ENCODE assay signal across 8 mouse cellular contexts in the genomic region with DNA sequence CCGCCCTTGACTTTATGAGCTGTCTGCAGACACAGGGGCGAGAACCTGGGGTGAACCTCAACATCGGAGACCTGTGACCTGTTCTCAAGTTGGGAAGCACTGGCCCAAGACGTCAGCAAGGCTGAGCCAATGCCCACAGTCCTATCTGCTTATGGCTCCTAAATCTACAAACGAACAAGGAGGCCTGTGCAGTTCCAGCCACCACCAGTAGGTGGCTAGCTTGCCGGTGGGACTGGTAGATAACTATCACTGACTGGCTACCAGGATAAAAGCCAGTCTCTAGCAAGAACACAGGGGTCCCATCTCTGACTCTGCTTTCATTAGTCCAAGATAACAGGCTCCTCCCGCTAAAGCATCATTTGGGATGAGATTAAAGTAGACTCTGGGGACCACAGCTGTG.
DNase-seq lines count a peak whose midpoint lies in the region; ATAC-seq lines count a peak whose summit lies in the region.

No protein-coding gene starts in this region.

- no peaks in the 10 kb centered on the region for H3K36me3 ChIP-seq in midbrain, embryonic 11.5 days (ENCODE audit: control insufficient read depth, insufficient read depth, low read length)

- no peaks in the 10 kb centered on the region for H3K27me3 ChIP-seq in midbrain, embryonic 11.5 days (ENCODE audit: control insufficient read depth, insufficient read depth, low read length)

- no peak overlapping the region for H3K4me3 ChIP-seq in midbrain, embryonic 11.5 days (ENCODE audit: low read depth, low read length)

- DNase-seq in heart, adult 18-20 months: peak; percentile 47 to 83
- DNase-seq in heart, adult 11 months: no peak
- DNase-seq in adrenal gland, adult 8-10 months: peak; percentile 43
- peak; percentile 77 for DNase-seq in embryo, embryonic 9.5 days (ENCODE audit: extremely low spot score)
- DNase-seq in left cerebral cortex, adult 8-10 months (ENCODE audit: low spot score in 2 of 2): peak; percentile 30 to 81
- peak; percentile 98 for DNase-seq in midbrain, embryonic 11.5 days (ENCODE audit: low spot score, missing footprints)
- peak; percentile 59 to 80 for DNase-seq in spleen, postnatal 10 days (ENCODE audit: low spot score in 2 of 2)

- no peak overlapping the region for H3K4me2 ChIP-seq in midbrain, embryonic 11.5 days

- H3K9ac ChIP-seq in midbrain, embryonic 11.5 days (ENCODE audit: low read length): no peak overlapping the region

- H3K27ac ChIP-seq in midbrain, embryonic 11.5 days (ENCODE audit: low read depth, low read length): no peak overlapping the region

- H3K9me3 ChIP-seq in midbrain, embryonic 11.5 days (ENCODE audit: control insufficient read depth, low read length): no peaks in the 10 kb centered on the region

- no peaks in the 10 kb centered on the region for H3K4me1 ChIP-seq in midbrain, embryonic 11.5 days (ENCODE audit: control insufficient read depth, insufficient read depth, low read length)

- whole genome bisulfite sequencing in midbrain, embryonic 11.5 days: 19% methylated on average over 7 of the region's 7 CpGs

- ATAC-seq in hematopoietic stem cell, adult 5-6 weeks (replicated peaks in 1 of 2; ENCODE audit: insufficient read depth in 1 of 2, low FRiP score in 2 of 2, low TSS enrichment in 1 of 2, low read depth in 1 of 2, poor library complexity in 2 of 2, severe bottlenecking in 2 of 2): 0 out of 4 replicates have a peak, but pooled peaks have one; percentile 40
- peak; percentile 39; the same call in 1 of the 2 replicates for ATAC-seq in midbrain, embryonic 11.5 days (ENCODE audit: low FRiP score)
